Mouse (Mus musculus) forelimb bud, embryonic 11.5 days (tissue): ENCODE data around the gene Snx4.

Experiments
- DNase-seq: peaks from one replicate; pipeline ENCODE4 v3.0.0-alpha.2; 2012; ENCODE audit warnings: low read depth, low spot score

Snx4 gene

DNA sequence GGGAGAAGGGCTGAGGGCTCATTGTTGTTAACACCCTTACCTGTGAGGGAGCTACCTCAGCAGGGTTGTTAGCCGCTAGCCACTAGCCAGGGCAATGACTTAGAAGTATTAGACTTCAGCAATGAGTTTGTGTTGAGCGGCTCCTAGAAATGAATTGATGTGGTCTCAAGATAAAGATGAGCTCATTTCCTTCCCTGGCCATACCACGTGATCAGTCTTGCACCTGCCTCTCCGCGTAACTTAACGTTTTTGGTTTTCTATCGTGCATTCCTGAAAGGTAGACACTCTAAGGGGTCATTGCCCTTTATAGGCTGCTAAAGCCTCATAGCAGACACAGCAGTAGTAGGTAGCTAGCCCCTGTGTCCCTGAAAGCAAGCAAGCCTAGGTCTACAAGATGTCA, 92.4 kb downstream of the Snx4 start:
- DNase-seq = no peak

- no peak for DNase-seq
These were observed 93.1 kb downstream of the Snx4 start for GRCm38 (mm10) chr16:33344379-33344778.

DNA sequence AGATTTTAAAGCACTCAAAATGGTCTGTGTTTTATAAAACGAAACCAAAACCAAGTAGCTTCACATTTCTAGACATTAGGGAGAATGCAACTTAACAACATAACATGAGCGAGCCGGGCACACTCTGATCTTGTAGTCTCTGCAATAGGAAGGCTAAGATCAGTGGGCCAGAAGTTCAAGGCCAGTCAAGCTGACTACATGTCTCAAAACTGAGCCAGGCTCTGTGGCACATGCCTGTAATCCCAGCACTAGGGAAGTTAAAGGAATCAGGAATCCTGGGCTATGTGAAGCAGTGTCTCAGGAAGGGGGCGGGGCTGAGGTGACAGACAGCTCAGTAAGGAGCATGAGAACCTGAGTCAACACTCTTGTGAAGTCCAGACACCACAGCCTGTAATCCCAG, 93.6 kb downstream of the Snx4 start:
- no peak for DNase-seq

GRCm38 (mm10) chr16:33346376-33346775, 95.1 kb downstream of the Snx4 start:
- DNase-seq = no peak

GRCm38 (mm10) chr16:33347134-33347533, 95.9 kb downstream of the Snx4 start:
- no peak for DNase-seq
